Mouse (Mus musculus): ENCODE data around the gene Ccn5. TPM values are rescaled to one million over a fixed set of nuclear protein-coding genes. Genes with fewer than 3 reads are reported as not detected.

The Ccn5 gene
- polyA plus RNA-seq (2015; fragmentation: Nextera tagmentation; extraction: Ambion mirVana): 2.4 and 2.7 TPM in 2 replicates

- no peaks in the 10 kb centered on the region for H3K27me3 ChIP-seq (replicated peaks; ENCODE audit: insufficient read depth, low read length)
- TF ChIP-seq CTCF (IDR thresholded peaks at IDR 0.05) (no peak), EP300 (IDR thresholded peaks at IDR 0.05) (no peak)
- no peak within 1 kb of the TSS for H3K9ac ChIP-seq (replicated peaks; ENCODE audit: low read depth)
- no peaks in the 10 kb centered on the region for H3K9me3 ChIP-seq (ENCODE audit: low read length)
- H3K4me1 ChIP-seq (ENCODE audit: insufficient read depth, low read depth, low read length): no peaks in the 10 kb centered on the region
- ATAC-seq (no peak), DNase-seq (ENCODE audit: low spot score) (peak; percentile 46)
- H3K36me3 ChIP-seq (ENCODE audit: insufficient read depth, low read length): no peaks in the 10 kb centered on the region
- no peak within 1 kb of the TSS for H3K4me2 ChIP-seq (replicated peaks; ENCODE audit: low read depth, low read length)
- H3K4me3 ChIP-seq (ENCODE audit: low read depth, low read length): no peak within 1 kb of the TSS
- WGBS: 56% methylated on average over 4 of the region's 4 CpGs
- no peak within 1 kb of the TSS for H3K27ac ChIP-seq (ENCODE audit: low read length)
Observed at GRCm38 (mm10) chr2:163820607-163821006, at the start of gene Ccn5. TSS of gene Ccn5 (plus strand) at chr2:163820861.

GRCm38 (mm10) chr2:163776661-163777060, 44.0 kb upstream of the Ccn5 start:
- ATAC-seq (no peak), DNase-seq (ENCODE audit: low spot score) (no peak)
- Histone ChIP-seq H3K9me3 (ENCODE audit: low read length) (no peaks in the 10 kb centered on the region), H3K27ac (ENCODE audit: low read length) (no peak overlapping the region), H3K9ac (replicated peaks; ENCODE audit: low read depth) (no peak overlapping the region), H3K36me3 (ENCODE audit: insufficient read depth, low read length) (no peaks in the 10 kb centered on the region), H3K27me3 (replicated peaks; ENCODE audit: insufficient read depth, low read length) (no peaks in the 10 kb centered on the region), H3K4me2 (replicated peaks; ENCODE audit: low read depth, low read length) (no peak overlapping the region), H3K4me3 (ENCODE audit: low read depth, low read length) (no peak overlapping the region), H3K4me1 (ENCODE audit: insufficient read depth, low read depth, low read length) (no peaks in the 10 kb centered on the region)
- WGBS: 19% methylated on average over 13 of the region's 13 CpGs
- TF ChIP-seq EP300 (IDR thresholded peaks at IDR 0.05) (no peak), CTCF (IDR thresholded peaks at IDR 0.05) (no peak)

DNA sequence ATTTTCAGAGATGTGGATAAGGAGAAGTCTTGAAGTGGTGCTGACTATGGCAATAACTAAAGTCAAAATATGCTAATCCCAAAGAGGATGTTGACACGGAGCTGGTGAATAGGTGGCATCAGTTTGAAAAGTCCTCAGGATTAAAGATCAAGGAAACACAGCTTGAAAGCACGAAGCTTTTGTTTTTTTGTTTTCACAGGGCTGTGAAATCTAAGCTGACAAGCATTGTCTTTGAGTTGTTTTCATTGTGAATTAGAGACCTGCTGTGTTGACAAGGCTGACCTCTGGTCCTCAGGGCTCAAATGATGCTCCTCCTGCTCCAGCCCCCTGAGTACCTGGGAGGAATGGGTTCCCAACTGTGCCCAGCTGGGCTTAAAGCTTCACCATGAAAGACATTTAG, 43.6 kb upstream of the Ccn5 start:
- no peaks in the 10 kb centered on the region for H3K9me3 ChIP-seq (ENCODE audit: low read length)
- TF ChIP-seq CTCF (IDR thresholded peaks at IDR 0.05) (no peak), EP300 (IDR thresholded peaks at IDR 0.05) (no peak)
- no peak overlapping the region for H3K4me2 ChIP-seq (replicated peaks; ENCODE audit: low read depth, low read length)
- no peak overlapping the region for H3K4me3 ChIP-seq (ENCODE audit: low read depth, low read length)
- no peaks in the 10 kb centered on the region for H3K4me1 ChIP-seq (ENCODE audit: insufficient read depth, low read depth, low read length)
- no peaks in the 10 kb centered on the region for H3K36me3 ChIP-seq (ENCODE audit: insufficient read depth, low read length)
- no peak overlapping the region for H3K27ac ChIP-seq (ENCODE audit: low read length)
- WGBS: 8% methylated on average over 2 of the region's 2 CpGs
- DNase-seq (ENCODE audit: low spot score) (no peak), ATAC-seq (no peak)
- H3K27me3 ChIP-seq (replicated peaks; ENCODE audit: insufficient read depth, low read length): no peaks in the 10 kb centered on the region
- H3K9ac ChIP-seq (replicated peaks; ENCODE audit: low read depth): no peak overlapping the region

DNA sequence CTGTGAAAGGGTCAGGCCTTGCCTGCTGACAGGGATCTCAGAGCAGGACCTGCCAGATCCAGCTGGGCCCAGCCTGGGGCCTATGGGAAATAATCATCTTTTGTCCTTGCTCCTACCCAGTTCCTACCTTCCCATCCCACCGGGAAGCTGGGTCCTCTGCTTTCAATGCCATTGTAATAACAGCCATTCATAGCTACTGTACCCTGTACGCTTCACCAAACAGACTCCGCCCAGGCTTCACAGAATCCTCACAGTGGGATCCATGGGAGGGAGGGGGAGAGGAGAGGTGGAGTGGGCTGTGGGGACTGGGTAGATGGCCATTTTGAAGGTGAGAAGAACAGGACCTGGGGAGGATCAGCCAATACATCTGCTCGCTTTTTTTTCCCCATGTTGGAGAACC, 41.8 kb upstream of the Ccn5 start:
- no peak for TF ChIP-seq EP300 (IDR thresholded peaks at IDR 0.05)
- no peak for TF ChIP-seq CTCF (IDR thresholded peaks at IDR 0.05)
- Histone ChIP-seq H3K4me3 (ENCODE audit: low read depth, low read length) (no peak overlapping the region), H3K9ac (replicated peaks; ENCODE audit: low read depth) (no peak overlapping the region), H3K27me3 (replicated peaks; ENCODE audit: insufficient read depth, low read length) (no peaks in the 10 kb centered on the region), H3K27ac (ENCODE audit: low read length) (no peak overlapping the region), H3K4me1 (ENCODE audit: insufficient read depth, low read depth, low read length) (no peaks in the 10 kb centered on the region), H3K36me3 (ENCODE audit: insufficient read depth, low read length) (no peaks in the 10 kb centered on the region), H3K9me3 (ENCODE audit: low read length) (no peaks in the 10 kb centered on the region), H3K4me2 (replicated peaks; ENCODE audit: low read depth, low read length) (no peak overlapping the region)
- ATAC-seq (no peak), DNase-seq (ENCODE audit: low spot score) (no peak)
- 84% methylated on average over 4 of the region's 4 CpGs for WGBS

DNA sequence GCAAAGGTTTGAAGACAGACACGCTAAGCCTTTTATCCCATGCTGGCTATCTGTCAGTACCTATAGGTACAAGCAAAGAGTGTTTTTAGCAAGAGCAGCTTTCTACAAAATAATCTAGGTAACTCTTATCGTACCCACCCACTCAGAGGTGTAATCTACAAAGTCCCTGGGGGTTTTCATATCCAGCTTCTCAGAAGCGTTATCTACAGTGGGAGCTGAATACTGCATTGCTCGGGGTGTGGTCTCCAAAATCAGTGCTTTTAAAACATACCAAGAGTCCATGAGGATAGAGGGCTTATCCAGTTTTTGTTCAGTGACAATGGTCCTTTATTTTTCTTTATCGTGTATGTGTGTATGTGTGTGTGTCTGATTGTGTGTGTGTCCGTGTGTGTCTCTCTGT, 37.3 kb upstream of the Ccn5 start:
- Histone ChIP-seq H3K4me1 (ENCODE audit: insufficient read depth, low read depth, low read length) (no peaks in the 10 kb centered on the region), H3K9ac (replicated peaks; ENCODE audit: low read depth) (no peak overlapping the region), H3K4me2 (replicated peaks; ENCODE audit: low read depth, low read length) (no peak overlapping the region), H3K36me3 (ENCODE audit: insufficient read depth, low read length) (no peaks in the 10 kb centered on the region), H3K9me3 (ENCODE audit: low read length) (no peaks in the 10 kb centered on the region), H3K27me3 (replicated peaks; ENCODE audit: insufficient read depth, low read length) (no peaks in the 10 kb centered on the region), H3K4me3 (ENCODE audit: low read depth, low read length) (no peak overlapping the region), H3K27ac (ENCODE audit: low read length) (no peak overlapping the region)
- ATAC-seq (no peak), DNase-seq (ENCODE audit: low spot score) (no peak)
- 79% methylated on average over 6 of the region's 6 CpGs for WGBS
- no peak for TF ChIP-seq CTCF (IDR thresholded peaks at IDR 0.05)
- TF ChIP-seq EP300 (IDR thresholded peaks at IDR 0.05): no peak

DNA sequence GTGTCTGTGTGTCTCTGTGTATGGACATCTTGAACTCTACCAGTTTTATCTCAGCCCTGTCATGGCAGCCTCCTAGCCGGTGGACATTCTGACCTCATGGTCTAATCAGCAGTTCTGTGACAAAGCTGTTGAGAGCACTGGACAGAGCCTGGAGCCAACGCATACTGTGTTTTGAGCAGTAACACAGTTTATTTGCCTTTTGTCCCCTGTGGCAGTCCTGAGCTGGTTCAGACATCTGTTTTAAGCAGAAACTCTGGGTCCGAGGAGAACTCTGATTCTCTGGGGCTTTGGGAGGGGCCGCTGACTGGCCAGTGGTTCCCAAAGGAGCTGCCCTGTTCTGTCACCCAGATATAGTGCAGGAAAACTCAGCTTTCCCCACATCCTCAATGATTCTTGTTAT, 36.8 kb upstream of the Ccn5 start:
- Histone ChIP-seq H3K4me3 (ENCODE audit: low read depth, low read length) (no peak overlapping the region), H3K4me1 (ENCODE audit: insufficient read depth, low read depth, low read length) (no peaks in the 10 kb centered on the region), H3K27me3 (replicated peaks; ENCODE audit: insufficient read depth, low read length) (no peaks in the 10 kb centered on the region), H3K9me3 (ENCODE audit: low read length) (no peaks in the 10 kb centered on the region), H3K4me2 (replicated peaks; ENCODE audit: low read depth, low read length) (no peak overlapping the region), H3K9ac (replicated peaks; ENCODE audit: low read depth) (no peak overlapping the region), H3K27ac (ENCODE audit: low read length) (no peak overlapping the region), H3K36me3 (ENCODE audit: insufficient read depth, low read length) (no peaks in the 10 kb centered on the region)
- WGBS: 62% methylated on average over 4 of the region's 4 CpGs
- DNase-seq (ENCODE audit: low spot score) (no peak), ATAC-seq (no peak)
- TF ChIP-seq CTCF (IDR thresholded peaks at IDR 0.05) (no peak), EP300 (IDR thresholded peaks at IDR 0.05) (no peak)

- H3K27me3 ChIP-seq (replicated peaks; ENCODE audit: insufficient read depth, low read length): no peaks in the 10 kb centered on the region
- no peak for ATAC-seq
- H3K4me1 ChIP-seq (ENCODE audit: insufficient read depth, low read depth, low read length): no peaks in the 10 kb centered on the region
- no peak overlapping the region for H3K9ac ChIP-seq (replicated peaks; ENCODE audit: low read depth)
- H3K4me2 ChIP-seq (replicated peaks; ENCODE audit: low read depth, low read length): no peak overlapping the region
- no peak for TF ChIP-seq CTCF (IDR thresholded peaks at IDR 0.05)
- no peak for TF ChIP-seq EP300 (IDR thresholded peaks at IDR 0.05)
- no peak for DNase-seq (ENCODE audit: low spot score)
- H3K27ac ChIP-seq (ENCODE audit: low read length): no peak overlapping the region
- WGBS: 83% methylated on average over 6 of the region's 6 CpGs
- no peaks in the 10 kb centered on the region for H3K36me3 ChIP-seq (ENCODE audit: insufficient read depth, low read length)
- H3K4me3 ChIP-seq (ENCODE audit: low read depth, low read length): no peak overlapping the region
- H3K9me3 ChIP-seq (ENCODE audit: low read length): no peaks in the 10 kb centered on the region
Observed at GRCm38 (mm10) chr2:163787086-163787485, 33.6 kb upstream of the Ccn5 start.

Data from lung, postnatal 0 days (tissue).